Mouse (Mus musculus) telencephalon, adult 2 months (tissue): ENCODE data around the gene Ube2v1.

Source experiments
- DNase-seq: peaks from one replicate; pipeline ENCODE4 v3.0.0-alpha.2; 2011; ENCODE audit warnings: low read depth, low spot score

The Ube2v1 gene

GRCm38 (mm10) chr2:167594444-167594934, 37.4 kb downstream of the Ube2v1 start:
- DNase-seq = no peak

DNA sequence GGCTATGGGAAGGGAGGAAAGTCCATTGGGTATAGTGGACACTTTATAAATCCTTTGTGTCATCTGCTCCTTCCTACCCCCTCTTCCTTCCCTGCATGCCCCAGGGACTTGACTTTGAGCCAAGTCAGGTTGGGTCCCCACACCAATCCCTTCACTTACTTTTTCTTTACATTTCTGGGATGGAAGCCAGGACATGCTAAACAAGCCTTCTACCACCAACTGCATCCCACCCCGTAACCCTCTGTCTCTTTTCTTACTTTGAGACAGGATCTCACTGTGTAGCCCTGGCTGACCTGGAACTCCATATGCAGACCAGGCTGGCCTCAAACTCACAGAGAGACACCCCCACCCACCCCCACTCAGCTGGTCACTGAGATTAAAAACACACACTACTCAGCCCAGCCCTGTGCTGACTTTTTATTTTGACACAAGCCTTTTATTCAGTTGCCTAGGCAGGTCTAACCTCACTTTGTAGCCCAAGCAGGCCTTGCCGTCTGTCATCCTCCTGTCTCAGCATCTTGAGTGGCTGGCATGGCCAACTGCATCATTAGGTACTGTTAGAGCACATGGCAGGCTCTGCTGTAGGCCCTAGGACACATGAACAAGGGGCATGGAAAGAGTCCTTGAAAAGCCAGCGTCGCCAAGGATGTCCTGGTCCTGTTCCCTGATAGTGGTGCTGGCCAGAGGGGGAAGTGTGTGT, 38.2 kb downstream of the Ube2v1 start:
- no peak for DNase-seq

- no peak for DNase-seq
These were observed 42.9 kb downstream of the Ube2v1 start for GRCm38 (mm10) chr2:167588774-167589577.

- no peak for DNase-seq
These were observed 44.9 kb downstream of the Ube2v1 start for GRCm38 (mm10) chr2:167586976-167587375.

DNA sequence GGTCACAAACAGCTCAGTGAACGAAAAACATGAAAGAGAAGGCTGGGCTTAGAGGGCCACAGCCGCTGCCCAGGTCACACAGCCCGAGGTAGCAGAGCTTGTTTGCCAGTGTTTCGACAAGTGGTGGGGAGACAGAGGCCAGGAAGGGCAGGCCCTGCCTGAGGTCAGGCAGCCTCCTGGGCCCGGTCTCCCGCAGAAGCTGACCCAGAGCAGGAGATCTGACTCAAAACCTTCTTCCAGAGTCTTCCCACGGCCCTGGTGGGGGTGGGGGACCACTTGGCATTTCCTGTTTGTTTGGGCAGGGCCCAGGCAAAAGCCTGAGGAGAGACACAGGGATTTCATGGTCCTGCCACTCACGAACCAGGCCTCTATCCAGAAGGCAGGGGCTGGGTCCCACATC, 45.9 kb downstream of the Ube2v1 start:
- DNase-seq = no peak

DNA sequence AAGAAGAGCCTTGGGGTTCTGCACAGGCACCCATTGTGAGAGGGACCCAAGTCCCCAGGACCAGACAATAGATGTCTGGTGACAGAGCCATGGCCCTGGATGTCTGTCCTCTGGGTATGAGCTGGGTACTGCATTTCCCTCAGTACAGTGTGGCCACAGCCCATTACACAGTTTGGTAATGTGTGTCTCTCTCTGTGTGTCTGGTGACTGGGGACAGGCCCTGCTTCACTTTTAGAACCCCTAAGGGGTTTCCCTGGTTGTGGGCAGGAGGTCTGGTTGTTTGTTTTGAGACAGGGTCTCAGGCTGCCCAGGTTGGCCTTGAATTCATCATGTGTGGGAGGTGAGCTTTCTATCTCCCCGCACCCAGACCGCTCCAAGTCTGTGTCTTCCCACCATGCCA, 46.6 kb downstream of the Ube2v1 start:
- DNase-seq = no peak

GRCm38 (mm10) chr2:167583161-167583952, 48.5 kb downstream of the Ube2v1 start:
- DNase-seq = no peak

GRCm38 (mm10) chr2:167578521-167578920, 53.4 kb downstream of the Ube2v1 start:
- DNase-seq = no peak

- no peak for DNase-seq
These were observed 54.6 kb downstream of the Ube2v1 start for GRCm38 (mm10) chr2:167577186-167577785.

- no peak for DNase-seq
These were observed 55.7 kb downstream of the Ube2v1 start for GRCm38 (mm10) chr2:167576121-167576620.

- no peak for DNase-seq
These were observed 56.3 kb downstream of the Ube2v1 start for GRCm38 (mm10) chr2:167575581-167575980.

DNA sequence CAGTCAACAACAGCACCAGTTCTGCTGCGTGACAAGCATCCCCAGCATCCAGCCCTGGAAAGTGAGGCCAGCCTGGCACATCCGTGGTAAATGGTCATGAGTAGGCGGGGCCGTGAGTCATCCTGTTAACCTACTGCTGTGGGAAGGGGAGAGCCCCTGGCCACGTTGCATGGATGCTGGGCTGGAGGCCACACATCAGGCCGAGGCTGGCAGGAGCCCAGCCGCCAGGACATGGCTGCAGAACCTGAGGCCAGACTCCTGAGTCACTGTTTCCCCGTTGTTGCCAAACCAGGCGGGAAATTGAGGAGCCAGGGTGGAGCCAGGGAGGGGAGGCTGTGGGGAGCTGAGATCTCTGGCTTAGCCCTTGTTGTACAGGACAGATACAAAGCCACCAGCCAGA, 57.1 kb downstream of the Ube2v1 start:
- DNase-seq = no peak

GRCm38 (mm10) chr2:167571442-167572220, 60.3 kb downstream of the Ube2v1 start:
- DNase-seq = no peak

DNA sequence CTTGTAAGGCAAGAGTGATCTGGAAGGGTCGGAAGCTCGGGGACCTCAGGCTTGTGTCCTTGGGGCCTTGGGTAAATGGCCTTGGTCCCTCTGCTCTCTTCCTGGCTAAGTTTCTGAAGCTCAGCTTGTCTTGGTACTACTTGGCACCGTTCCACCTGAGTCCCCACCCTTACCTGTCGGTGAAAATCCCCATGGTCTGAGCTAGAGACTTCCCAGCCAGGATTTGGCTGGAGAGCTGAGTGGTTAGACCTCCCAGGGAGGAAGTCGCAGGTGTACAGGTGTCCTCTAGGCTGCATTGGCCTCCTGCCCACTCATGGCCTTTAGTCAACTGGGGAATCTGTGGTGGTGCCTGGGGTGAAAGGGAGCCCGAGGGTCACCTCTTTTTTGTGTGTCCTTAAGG, 61.1 kb downstream of the Ube2v1 start:
- no peak for DNase-seq

GRCm38 (mm10) chr2:167569934-167570651, 61.8 kb downstream of the Ube2v1 start:
- DNase-seq = no peak

- DNase-seq = no peak
These were observed 63.8 kb downstream of the Ube2v1 start for GRCm38 (mm10) chr2:167568112-167568511.

DNA sequence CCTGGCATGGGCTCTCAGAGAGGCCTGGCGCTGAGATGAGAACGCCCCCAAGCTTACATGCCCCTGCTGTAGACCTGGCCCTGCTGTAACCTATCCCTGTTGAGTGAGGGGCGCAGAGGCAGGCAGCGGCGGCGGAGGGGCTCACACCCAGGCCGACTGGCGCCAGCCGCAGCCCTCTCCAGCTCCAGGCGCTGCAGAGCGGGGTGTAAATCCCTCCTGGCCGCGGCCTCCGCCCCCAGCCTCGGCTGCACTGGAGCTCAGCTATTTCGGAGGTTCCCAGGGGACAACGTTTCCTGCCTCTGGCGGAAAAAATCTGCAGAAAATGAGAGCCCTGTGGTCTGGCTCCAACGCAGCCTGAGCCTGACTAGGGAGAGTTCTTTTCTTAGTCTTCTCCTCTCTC, 66.2 kb downstream of the Ube2v1 start:
- DNase-seq = no peak

DNA sequence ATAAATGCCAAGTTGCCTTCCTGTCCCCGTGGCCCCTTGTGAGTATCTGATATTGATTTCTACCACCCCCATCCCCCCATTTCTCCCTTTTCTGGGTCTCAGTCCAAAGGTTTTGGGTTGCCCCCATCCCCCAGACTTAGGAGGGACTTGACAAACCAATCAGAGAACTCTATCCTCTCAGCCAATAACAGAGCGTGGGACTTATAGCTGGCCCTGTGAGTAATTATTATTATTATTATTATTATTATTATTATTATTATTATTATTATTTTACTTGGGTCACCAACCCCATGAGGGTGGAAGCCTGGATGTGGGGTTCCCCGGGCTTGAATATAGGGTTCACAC, 66.6 kb downstream of the Ube2v1 start:
- DNase-seq = no peak

DNA sequence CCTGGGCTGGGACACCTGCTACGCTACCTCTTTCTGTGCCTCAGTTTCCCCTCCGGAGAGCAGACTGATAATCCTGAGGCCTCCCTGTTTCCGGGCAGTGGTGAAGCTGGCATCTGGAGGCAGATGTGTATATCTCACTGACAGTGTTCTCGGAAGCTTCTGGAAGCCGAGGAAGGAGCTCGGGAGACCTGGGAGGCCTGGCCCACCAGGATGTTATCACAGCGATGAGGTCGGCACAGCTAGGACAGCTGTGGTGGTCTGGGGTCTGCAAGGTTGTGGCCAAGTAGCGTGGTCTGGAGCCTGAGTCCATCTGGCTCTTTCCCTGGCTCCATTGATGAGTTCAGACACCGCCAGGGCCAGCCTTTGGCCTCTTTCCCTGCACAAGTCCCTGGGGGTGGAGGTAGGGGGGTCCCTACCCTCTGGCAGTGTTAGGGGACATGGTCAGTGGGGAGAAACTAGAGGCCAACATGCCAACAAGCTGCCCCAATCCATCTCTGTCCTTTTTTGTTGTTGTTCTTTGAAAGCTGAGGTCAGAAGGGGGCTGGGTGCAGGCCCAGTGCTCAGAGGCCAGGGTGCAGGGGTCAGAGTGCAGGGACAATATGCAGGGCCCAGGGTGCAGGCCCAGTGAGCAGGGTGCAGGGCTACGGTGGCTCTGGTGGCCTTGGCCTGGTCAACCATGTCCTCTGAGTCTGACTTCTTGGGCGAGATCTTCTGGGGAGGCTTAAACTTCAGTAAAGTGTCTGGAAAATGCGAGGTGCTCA, 67.2 kb downstream of the Ube2v1 start:
- DNase-seq = no peak
